Mouse (Mus musculus): ENCODE measurements around the gene Rho.

Rho gene

GRCm38 (mm10) chr6:115931639-115932038, at the start of gene Rho:
Gene Rho (plus strand): TSS chr6:115931748.
- DNase-seq (ENCODE audit: low read depth, low spot score), result no peak

GRCm38 (mm10) chr6:115884018-115884417, 47.5 kb upstream of the Rho start:
- no peak for DNase-seq (ENCODE audit: low read depth, low spot score)

- peak; percentile 69 for DNase-seq (ENCODE audit: low read depth, low spot score)
These were observed 44.7 kb upstream of the Rho start for GRCm38 (mm10) chr6:115886894-115887293.

- peak; percentile 43 for DNase-seq (ENCODE audit: low read depth, low spot score)
These were observed 43.3 kb upstream of the Rho start for GRCm38 (mm10) chr6:115888296-115888695.

GRCm38 (mm10) chr6:115890601-115891000, 40.9 kb upstream of the Rho start:
- DNase-seq (ENCODE audit: low read depth, low spot score), result no peak

- no peak for DNase-seq (ENCODE audit: low read depth, low spot score)
These were observed 40.5 kb upstream of the Rho start for GRCm38 (mm10) chr6:115891061-115891460.

- DNase-seq (ENCODE audit: low read depth, low spot score), result no peak
These were observed 40.0 kb upstream of the Rho start for GRCm38 (mm10) chr6:115891497-115892061.

GRCm38 (mm10) chr6:115892363-115892762, 39.2 kb upstream of the Rho start:
- no peak for DNase-seq (ENCODE audit: low read depth, low spot score)

GRCm38 (mm10) chr6:115896346-115896745, 35.2 kb upstream of the Rho start:
- no peak for DNase-seq (ENCODE audit: low read depth, low spot score)

- DNase-seq (ENCODE audit: low read depth, low spot score), result no peak
These were observed 34.4 kb upstream of the Rho start for GRCm38 (mm10) chr6:115897117-115897516.

GRCm38 (mm10) chr6:115897926-115898520, 33.5 kb upstream of the Rho start:
- no peak for DNase-seq (ENCODE audit: low read depth, low spot score)

GRCm38 (mm10) chr6:115901062-115901461, 30.5 kb upstream of the Rho start:
- DNase-seq (ENCODE audit: low read depth, low spot score), result peak; percentile 44

GRCm38 (mm10) chr6:115901489-115901931, 30.0 kb upstream of the Rho start:
- no peak for DNase-seq (ENCODE audit: low read depth, low spot score)

GRCm38 (mm10) chr6:115902545-115902944, 29.0 kb upstream of the Rho start:
- DNase-seq (ENCODE audit: low read depth, low spot score), result no peak

GRCm38 (mm10) chr6:115905568-115905967, 26.0 kb upstream of the Rho start:
- DNase-seq (ENCODE audit: low read depth, low spot score), result no peak

- DNase-seq (ENCODE audit: low read depth, low spot score), result no peak
These were observed 25.1 kb upstream of the Rho start for GRCm38 (mm10) chr6:115906455-115906854.

- no peak for DNase-seq (ENCODE audit: low read depth, low spot score)
These were observed 24.7 kb upstream of the Rho start for GRCm38 (mm10) chr6:115906871-115907270.

GRCm38 (mm10) chr6:115908421-115908982, 23.0 kb upstream of the Rho start:
- no peak for DNase-seq (ENCODE audit: low read depth, low spot score)

GRCm38 (mm10) chr6:115909052-115909451, 22.5 kb upstream of the Rho start:
- DNase-seq (ENCODE audit: low read depth, low spot score), result peak; percentile 69

- no peak for DNase-seq (ENCODE audit: low read depth, low spot score)
These were observed 21.6 kb upstream of the Rho start for GRCm38 (mm10) chr6:115909940-115910339.

GRCm38 (mm10) chr6:115911763-115912162, 19.8 kb upstream of the Rho start:
- DNase-seq (ENCODE audit: low read depth, low spot score), result no peak

GRCm38 (mm10) chr6:115913482-115913881, 18.1 kb upstream of the Rho start:
- DNase-seq (ENCODE audit: low read depth, low spot score), result no peak

- no peak for DNase-seq (ENCODE audit: low read depth, low spot score)
These were observed 16.9 kb upstream of the Rho start for GRCm38 (mm10) chr6:115914511-115915202.

All from A20 (cell line).